Mouse (Mus musculus) erythroblast, embryonic 14.5 days (primary cell): ENCODE results near the gene Abcg8.

Source experiments
- GATA1 ChIP-seq: IDR thresholded peaks from 2 replicates; pipeline ENCODE4 v1.6.1; 2012; ENCODE audit warnings: low read length, inconsistent platforms, mixed read lengths
- TAL1 ChIP-seq: IDR thresholded peaks from 3 replicates; pipeline ENCODE4 v1.6.1; 2012; ENCODE audit warnings: low read length, inconsistent platforms, mixed read lengths

DNA sequence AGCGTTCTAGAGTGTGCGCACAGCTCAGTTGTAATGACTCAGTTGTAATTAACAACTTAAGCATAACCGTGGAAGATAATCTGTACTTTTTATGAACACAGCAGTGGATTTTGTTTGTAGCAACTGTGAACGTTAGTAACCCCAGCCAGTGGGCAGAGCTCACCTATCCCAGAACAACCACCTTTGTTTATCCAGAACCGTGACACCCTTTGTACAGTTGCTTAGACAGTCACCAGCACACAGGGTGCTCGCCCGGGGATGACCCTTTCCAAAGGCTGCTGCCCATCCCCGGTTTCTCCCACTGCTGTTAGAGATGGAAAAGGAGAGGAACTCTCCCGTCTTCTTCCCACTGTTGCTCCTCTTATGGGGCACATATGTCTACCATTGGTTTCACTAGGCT is 22.6 kb upstream of the Abcg8 start:
- TF ChIP-seq TAL1 (no peak), GATA1 (no peak)
